Mouse (Mus musculus): ENCODE results near the gene Galnt9. TPM values are rescaled to one million over a fixed set of nuclear protein-coding genes. Genes with fewer than 3 reads are reported as not detected.

Gene Galnt9
- polyA plus RNA-seq, 1 experiment = 2.0 TPM

DNA sequence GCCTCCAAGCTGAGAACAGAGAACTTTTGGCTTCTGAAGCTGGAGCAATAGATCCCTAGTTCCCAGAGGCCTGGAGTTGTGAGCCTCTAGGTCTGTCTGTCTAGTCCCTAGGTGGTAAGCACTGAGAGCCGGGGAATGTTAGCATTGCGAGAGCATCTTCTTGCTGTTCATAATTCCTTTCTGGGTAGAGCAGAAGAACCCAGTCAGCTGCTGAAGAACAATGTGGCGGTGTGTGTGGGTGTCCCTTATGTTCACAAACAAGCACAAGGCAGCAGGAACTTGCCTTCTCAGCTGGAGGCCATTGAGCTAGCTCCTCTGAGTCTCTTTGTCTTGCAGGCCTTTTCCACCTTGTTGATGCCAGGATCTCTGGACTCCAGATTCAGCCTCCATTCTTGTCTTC lies 36.2 kb upstream of the Galnt9 start:
- no peak for TF ChIP-seq CTCF (IDR thresholded peaks at IDR 0.05; ENCODE audit: low read depth, low read length)
- TF ChIP-seq POLR2A (IDR thresholded peaks at IDR 0.05; ENCODE audit: borderline replicate concordance, low read depth, low read length) = no peak
- Histone ChIP-seq H3K27ac (ENCODE audit: insufficient read depth, low read depth, low read length) (no peak overlapping the region), H3K4me3 (ENCODE audit: insufficient read depth, low read length) (no peak overlapping the region), H3K4me1 (ENCODE audit: control insufficient read depth, insufficient read depth, low read length) (no peaks in the 10 kb centered on the region)

DNA sequence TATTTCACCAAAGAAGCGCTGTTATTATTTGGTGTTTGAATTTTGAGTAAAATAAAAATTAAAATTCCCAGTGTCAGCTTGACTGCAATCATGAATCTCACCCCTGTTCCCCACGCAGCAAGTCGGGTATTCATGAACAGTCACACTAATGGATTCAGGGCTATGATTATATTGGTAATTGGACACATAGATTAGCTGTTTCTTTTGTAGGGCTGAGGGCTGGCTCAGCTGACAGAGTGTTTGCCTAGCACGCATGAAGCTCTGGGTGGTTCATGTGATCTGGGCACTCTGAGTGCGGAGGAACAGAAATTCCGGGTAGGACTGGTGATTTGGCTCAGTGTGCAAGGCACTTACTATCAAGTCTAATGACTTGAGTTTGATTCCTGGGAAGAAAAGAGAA lies 33.8 kb upstream of the Galnt9 start:
- TF ChIP-seq POLR2A (IDR thresholded peaks at IDR 0.05; ENCODE audit: borderline replicate concordance, low read depth, low read length) (no peak), CTCF (IDR thresholded peaks at IDR 0.05; ENCODE audit: low read depth, low read length) (no peak)
- peaks cover 2% of the 10 kb centered on the region; the same call in 1 of the 2 replicates for H3K4me1 ChIP-seq (ENCODE audit: control insufficient read depth, insufficient read depth, low read length)
- H3K4me3 ChIP-seq (ENCODE audit: insufficient read depth, low read length) = no peak overlapping the region
- no peak overlapping the region for H3K27ac ChIP-seq (ENCODE audit: insufficient read depth, low read depth, low read length)

DNA sequence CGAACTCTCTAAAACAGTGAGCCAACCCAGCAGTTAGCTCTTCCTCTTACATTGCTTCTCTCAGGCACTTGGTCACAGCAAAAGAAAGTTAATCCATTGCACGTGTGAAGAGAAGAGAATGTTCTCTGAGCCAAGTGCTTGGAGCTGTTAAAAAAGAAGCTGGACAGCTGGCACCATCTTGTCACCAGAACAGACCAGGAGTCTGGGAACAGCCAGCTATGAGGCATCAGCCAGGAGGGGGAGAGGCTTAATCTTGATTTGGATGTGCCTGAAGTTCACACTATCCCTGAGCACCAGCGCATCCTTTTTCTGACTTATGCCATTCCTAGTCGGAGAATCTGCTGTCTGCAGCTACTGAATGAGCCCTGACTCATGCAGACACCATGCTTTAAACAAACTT lies 30.4 kb upstream of the Galnt9 start:
- H3K4me1 ChIP-seq (ENCODE audit: control insufficient read depth, insufficient read depth, low read length) = peaks cover 2% of the 10 kb centered on the region; the same call in 1 of the 2 replicates
- no peak overlapping the region for H3K27ac ChIP-seq (ENCODE audit: insufficient read depth, low read depth, low read length)
- H3K4me3 ChIP-seq (ENCODE audit: insufficient read depth, low read length) = no peak overlapping the region
- TF ChIP-seq POLR2A (IDR thresholded peaks at IDR 0.05; ENCODE audit: borderline replicate concordance, low read depth, low read length) = no peak
- no peak for TF ChIP-seq CTCF (IDR thresholded peaks at IDR 0.05; ENCODE audit: low read depth, low read length)

DNA sequence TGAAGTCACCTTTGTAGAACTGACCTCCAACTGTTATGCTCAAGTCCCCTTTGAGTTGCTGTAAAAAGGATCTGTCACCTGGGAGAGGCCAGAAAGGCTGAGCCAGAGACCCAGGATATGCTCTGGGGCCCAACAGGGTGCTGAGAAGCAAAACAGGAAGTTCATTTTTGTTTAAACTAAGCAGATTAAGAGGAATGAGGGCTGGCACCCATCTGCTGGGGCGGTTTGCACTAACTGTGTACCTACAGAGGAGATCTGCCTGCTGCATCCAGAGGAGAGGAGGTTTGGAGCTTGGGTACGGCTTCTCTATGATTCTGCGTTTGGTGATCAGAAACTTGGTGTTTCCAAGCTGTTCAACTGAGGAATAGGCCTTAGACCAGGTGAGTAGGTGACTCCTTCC lies 29.5 kb upstream of the Galnt9 start:
- Histone ChIP-seq H3K27ac (ENCODE audit: insufficient read depth, low read depth, low read length) (no peak overlapping the region), H3K4me3 (ENCODE audit: insufficient read depth, low read length) (no peak overlapping the region), H3K4me1 (ENCODE audit: control insufficient read depth, insufficient read depth, low read length) (peaks cover 2% of the 10 kb centered on the region; the same call in 1 of the 2 replicates)
- TF ChIP-seq CTCF (IDR thresholded peaks at IDR 0.05; ENCODE audit: low read depth, low read length) (no peak), POLR2A (IDR thresholded peaks at IDR 0.05; ENCODE audit: borderline replicate concordance, low read depth, low read length) (no peak)

DNA sequence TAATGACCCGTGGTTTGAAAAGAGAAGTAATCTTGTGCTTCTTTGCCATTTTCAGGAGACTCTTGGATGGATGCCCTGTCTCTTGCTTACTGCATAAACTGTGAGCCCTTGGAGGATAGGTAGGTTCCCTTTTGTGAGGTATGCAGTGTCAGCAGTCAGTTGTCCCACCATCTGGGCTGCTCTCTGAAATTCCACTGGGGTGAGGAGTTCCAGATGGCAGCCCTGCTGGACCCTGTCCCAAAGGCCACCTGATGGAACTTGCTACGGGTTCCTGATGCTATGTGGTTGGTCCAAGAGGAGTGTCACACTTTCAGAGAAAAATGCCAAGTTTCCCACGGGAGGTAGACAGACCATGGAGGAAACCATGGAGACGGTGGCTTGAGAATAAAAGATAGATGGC lies 27.8 kb upstream of the Galnt9 start:
- Histone ChIP-seq H3K4me3 (ENCODE audit: insufficient read depth, low read length) (no peak overlapping the region), H3K4me1 (ENCODE audit: control insufficient read depth, insufficient read depth, low read length) (peaks cover 2% of the 10 kb centered on the region; the same call in 1 of the 2 replicates)
- TF ChIP-seq POLR2A (IDR thresholded peaks at IDR 0.05; ENCODE audit: borderline replicate concordance, low read depth, low read length) (no peak), CTCF (IDR thresholded peaks at IDR 0.05; ENCODE audit: low read depth, low read length) (no peak)

DNA sequence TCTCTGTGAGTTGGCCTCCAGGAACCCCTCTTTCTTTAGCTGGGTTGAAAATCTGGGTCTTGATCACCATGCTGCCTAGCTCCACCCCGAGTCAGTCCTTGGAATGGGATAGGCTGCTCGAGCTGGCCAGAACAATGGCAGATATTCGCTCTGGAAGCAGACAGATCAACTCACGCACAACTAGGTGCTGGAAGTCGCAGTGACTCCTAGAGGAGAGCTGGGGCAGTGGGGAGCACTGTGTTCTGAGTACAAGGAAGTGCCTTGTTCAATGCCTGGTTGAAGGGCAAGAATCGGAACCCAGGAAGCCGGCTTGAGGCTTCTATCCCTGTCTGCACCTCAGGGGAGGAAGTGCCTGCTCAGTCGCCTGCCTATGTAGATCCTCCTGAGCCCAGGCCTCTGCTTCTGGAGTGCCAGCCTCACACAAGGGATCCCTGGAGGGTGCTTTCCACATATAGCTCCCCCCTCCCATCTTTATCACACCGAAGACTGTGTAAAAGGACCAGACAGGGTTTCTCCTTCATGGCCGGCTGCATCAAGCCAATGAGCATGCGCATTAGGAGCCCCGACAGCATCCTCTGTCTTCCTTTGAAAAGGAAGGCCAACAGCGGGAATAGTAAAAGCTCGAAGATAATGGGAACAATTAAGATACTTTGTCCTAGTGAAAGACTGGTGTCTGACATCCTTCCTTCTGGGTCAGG lies 25.9 kb upstream of the Galnt9 start:
- Histone ChIP-seq H3K4me3 (ENCODE audit: insufficient read depth, low read length) (no peak overlapping the region), H3K27ac (ENCODE audit: insufficient read depth, low read depth, low read length) (no peak overlapping the region), H3K4me1 (ENCODE audit: control insufficient read depth, insufficient read depth, low read length) (peaks cover 2% of the 10 kb centered on the region; the same call in 1 of the 2 replicates)
- TF ChIP-seq POLR2A (IDR thresholded peaks at IDR 0.05; ENCODE audit: borderline replicate concordance, low read depth, low read length) = no peak
- no peak for TF ChIP-seq CTCF (IDR thresholded peaks at IDR 0.05; ENCODE audit: low read depth, low read length)

More for the DNA sequence above, 27.8 kb upstream of the Galnt9 start:
- no peak overlapping the region for H3K27ac ChIP-seq (ENCODE audit: insufficient read depth, low read depth, low read length)

DNA sequence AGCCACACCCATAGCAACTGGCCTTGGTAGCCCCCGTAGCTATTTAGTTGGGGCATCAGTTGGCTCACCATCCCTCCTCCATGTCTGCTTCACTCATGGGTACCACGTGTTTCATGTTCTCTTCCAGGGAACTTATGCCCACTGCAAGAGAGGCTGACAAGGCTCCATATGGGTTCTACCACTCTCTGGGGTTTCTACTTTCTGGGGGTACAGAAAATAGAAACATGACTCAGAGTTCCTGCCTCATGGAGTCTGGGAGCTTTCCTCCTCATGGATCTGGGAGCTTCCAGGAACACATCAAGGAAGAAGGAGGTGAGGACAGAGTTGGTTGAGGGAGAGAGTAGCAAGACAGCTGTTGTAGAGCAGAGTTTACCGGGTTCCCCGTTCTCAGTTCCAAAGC lies 23.2 kb upstream of the Galnt9 start:
- H3K27ac ChIP-seq (ENCODE audit: insufficient read depth, low read depth, low read length) = no peak overlapping the region
- H3K4me1 ChIP-seq (ENCODE audit: control insufficient read depth, insufficient read depth, low read length) = no peaks in the 10 kb centered on the region
- TF ChIP-seq POLR2A (IDR thresholded peaks at IDR 0.05; ENCODE audit: borderline replicate concordance, low read depth, low read length) (no peak), CTCF (IDR thresholded peaks at IDR 0.05; ENCODE audit: low read depth, low read length) (no peak)
- no peak overlapping the region for H3K4me3 ChIP-seq (ENCODE audit: insufficient read depth, low read length)

DNA sequence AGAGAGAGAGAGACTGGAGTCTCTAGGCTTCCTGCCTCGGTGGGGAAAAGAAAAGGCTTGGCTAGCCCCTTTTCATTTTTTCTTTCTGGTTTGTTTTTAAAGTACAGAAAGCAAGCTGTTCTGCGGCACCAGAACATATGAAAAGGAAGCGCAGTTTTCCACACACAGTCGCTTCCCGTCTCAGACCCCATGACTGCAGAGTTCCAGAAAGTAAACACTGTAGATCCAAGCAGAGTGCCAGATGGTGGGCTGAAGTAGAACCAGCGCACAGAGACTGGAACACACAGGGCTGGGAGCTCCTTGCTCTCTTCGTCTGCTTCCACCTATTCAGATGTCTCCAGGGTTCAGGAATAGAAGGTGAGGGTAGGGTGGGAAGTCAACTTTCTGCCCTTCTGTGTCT lies 22.3 kb upstream of the Galnt9 start:
- no peaks in the 10 kb centered on the region for H3K4me1 ChIP-seq (ENCODE audit: control insufficient read depth, insufficient read depth, low read length)
- TF ChIP-seq POLR2A (IDR thresholded peaks at IDR 0.05; ENCODE audit: borderline replicate concordance, low read depth, low read length) (no peak), CTCF (IDR thresholded peaks at IDR 0.05; ENCODE audit: low read depth, low read length) (no peak)
- H3K27ac ChIP-seq (ENCODE audit: insufficient read depth, low read depth, low read length) = no peak overlapping the region
- no peak overlapping the region for H3K4me3 ChIP-seq (ENCODE audit: insufficient read depth, low read length)

DNA sequence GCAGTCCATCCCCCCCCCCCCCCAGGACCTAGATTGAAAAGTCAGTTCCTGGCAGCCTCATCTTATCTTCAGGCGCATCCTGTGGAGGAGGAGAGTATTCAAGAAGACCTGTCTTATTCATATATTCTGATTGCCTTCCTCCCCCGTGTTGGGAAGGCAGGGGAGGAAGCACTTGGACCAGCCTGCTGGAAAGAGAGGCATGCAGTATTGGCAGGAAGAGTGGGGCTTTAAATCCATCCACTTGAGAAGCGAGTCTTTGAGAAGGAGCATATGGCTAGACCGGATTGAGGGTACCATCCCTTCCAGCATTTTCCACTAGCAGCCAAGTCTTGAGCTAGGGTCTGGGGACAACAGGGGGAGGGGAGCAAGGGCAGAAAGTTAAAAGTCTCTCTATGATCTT lies 20.9 kb upstream of the Galnt9 start:
- H3K4me1 ChIP-seq (ENCODE audit: control insufficient read depth, insufficient read depth, low read length) = no peaks in the 10 kb centered on the region
- no peak for TF ChIP-seq POLR2A (IDR thresholded peaks at IDR 0.05; ENCODE audit: borderline replicate concordance, low read depth, low read length)
- TF ChIP-seq CTCF (IDR thresholded peaks at IDR 0.05; ENCODE audit: low read depth, low read length) = no peak
- H3K4me3 ChIP-seq (ENCODE audit: insufficient read depth, low read length) = no peak overlapping the region
- no peak overlapping the region for H3K27ac ChIP-seq (ENCODE audit: insufficient read depth, low read depth, low read length)

DNA sequence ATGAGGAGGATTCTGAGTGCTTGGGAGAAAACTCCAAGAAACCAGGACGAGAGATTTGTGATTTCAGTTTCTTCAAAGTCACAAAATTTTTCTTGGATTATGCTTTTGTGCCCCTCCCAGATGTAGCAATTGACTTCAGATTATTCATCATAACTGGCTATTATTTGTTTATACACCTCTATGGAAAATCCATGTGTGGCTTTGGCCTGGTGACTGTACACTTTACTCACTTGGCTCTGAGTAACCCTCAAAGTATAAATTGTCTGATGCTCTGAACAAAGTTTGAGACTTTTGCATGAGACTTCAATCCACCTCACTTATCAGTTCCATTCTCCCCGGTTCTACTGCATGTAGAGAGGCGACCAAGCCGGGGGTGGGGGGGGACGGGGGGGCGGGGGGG lies 18.5 kb upstream of the Galnt9 start:
- no peak for TF ChIP-seq CTCF (IDR thresholded peaks at IDR 0.05; ENCODE audit: low read depth, low read length)
- TF ChIP-seq POLR2A (IDR thresholded peaks at IDR 0.05; ENCODE audit: borderline replicate concordance, low read depth, low read length) = no peak
- no peak overlapping the region for H3K4me3 ChIP-seq (ENCODE audit: insufficient read depth, low read length)
- no peaks in the 10 kb centered on the region for H3K4me1 ChIP-seq (ENCODE audit: control insufficient read depth, insufficient read depth, low read length)
- H3K27ac ChIP-seq (ENCODE audit: insufficient read depth, low read depth, low read length) = no peak overlapping the region
